Mouse (Mus musculus) embryo, embryonic 11 days (tissue): ENCODE measurements at regions not wholly inside any gene's neighbourhood (a gene's known extent, or its start where the extent isn't known, plus 50 kb on each side); places are given as distances from the start of the nearest gene placed in this dataset.

Experiments
- DNase-seq: peaks from one replicate; pipeline ENCODE4 v3.0.0-alpha.2; 2015

DNA sequence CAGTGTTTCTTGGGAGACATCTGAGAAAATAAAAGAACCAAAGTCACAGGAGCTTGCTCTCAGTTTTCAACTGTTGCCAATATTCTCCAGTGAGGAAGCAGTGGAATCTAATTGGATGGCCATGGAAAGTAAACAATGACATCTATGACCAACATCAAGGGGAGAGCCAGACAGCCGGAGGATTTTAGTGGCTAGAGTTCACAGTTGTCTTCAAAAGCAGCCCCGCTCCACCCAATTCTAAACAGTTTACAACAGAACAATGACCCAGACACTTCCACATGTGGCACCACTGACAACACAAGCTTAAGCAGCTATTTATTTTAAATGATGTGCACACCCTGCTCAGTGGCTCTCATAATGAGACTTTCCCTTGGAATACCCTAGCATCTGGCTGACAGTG lies 317.5 kb upstream of the Isx start:
- DNase-seq = no peak

DNA sequence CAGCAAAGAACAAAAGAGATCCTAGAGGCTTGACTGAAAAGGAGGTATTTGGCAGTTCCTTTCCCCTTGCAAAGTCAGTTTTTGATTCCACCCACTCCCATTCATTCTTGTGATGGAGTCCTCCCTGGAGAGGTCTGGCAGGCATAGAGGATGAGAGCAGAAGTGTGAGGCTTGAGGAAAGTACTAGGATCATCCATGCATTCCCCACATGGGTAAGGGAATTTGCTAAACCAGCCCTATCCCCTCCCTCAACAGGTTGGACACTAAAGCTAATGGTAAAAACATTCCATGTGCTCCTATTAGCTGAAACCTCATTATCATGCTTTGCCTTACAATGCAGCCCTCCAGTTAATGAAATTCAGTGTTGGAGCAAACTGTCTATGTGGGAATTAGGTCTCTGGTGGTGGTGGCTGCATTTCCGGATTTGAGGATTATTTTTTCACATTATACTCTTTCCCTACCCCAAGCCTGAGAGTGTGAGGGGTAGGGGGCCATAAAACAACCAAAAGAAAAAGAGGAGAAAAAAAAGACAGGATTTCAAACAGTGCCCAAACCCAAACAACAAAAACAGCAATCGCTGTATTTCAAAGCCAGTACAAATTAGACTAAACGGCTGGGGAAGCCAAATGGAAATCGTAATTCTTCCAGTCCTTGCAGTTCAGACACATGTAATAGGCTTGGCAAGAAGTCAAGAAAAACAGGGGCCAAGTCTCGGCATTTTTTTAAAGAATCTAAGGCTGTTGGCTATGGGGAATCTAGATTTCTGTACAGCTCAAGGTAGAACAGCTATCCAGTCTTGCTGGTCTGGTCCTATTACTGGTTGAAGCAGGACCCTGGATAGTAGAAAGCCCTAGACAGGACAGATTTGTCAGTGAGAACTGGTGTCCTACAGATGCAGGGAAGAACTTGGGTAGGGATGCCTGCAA lies 315.2 kb upstream of the Isx start:
- peak; percentile 23 for DNase-seq

DNA sequence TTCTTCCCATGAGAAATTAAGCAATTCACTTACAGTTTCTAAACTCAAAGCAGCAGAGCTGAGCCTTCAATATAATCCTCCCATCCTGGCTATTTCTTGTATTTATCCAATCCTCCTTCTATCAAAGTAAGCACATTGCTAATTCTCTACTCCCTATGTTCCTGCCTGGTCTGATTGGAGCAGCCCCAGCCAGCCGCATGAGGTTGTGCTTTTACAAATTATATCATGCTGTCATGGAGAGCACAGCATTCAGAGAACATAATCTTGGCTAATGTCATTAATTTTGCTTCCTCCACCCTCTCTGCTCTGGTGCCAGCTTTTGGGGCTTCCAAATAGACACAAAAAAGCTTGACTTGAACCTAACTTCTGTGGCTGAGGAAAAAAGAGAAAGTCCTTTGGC lies 311.9 kb upstream of the Isx start:
- DNase-seq = no peak
